Mouse (Mus musculus): ENCODE measurements around the gene Atp6v1e1. TPM values are rescaled to one million over a fixed set of nuclear protein-coding genes. Genes with fewer than 3 reads are reported as not detected.

Gene Atp6v1e1
- polyA plus RNA-seq, 1 experiment from 2014 or later = 164 TPM

DNA sequence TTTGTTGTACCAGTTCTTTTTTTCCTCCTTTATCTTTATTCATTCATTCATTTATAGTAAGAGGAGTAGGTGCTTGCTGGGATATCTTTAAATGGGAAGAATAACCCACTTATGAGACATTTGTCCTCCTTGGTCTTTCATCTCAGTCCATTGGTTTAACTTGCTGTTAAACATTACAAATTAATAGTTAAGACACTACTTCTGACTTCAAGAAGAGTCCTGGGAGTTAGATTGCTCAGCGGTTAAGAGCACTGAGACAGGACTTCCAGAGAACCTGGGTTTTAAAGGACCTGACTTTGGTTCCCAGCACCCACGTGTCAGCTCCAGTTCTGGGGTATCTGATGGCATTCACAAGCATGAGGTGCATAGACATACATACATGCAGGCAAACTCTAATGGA lies 76.2 kb downstream of the Atp6v1e1 start:
- Histone ChIP-seq H3K36me3 (peaks cover 28% of the 10 kb centered on the region), H3K27ac (replicated peaks) (no peak overlapping the region), H3K9ac (replicated peaks) (no peak overlapping the region), H3K9me3 (no peaks in the 10 kb centered on the region), H3K4me1 (no peaks in the 10 kb centered on the region), H3K4me2 (replicated peaks) (no peak overlapping the region), H3K27me3 (no peaks in the 10 kb centered on the region), H3K4me3 (no peak overlapping the region)
- no peak for ATAC-seq (ENCODE audit: low FRiP score, low read depth)
- WGBS = 89% methylated on average over 2 of the region's 2 CpGs

Small RNAs within 50 kb of the gene (microRNA-seq; reads per million reads assigned to microRNA genes)
- not detected for gene Gm25193

Other genes with a start within 250 kb of the Atp6v1e1 start
- gene Cecr2, start 156.4 kb downstream of the Atp6v1e1 start, polyA plus RNA-seq (2016; fragmentation: Nextera tagmentation; extraction: Ambion mirVana) = 13.6 and 16.8 TPM in 2 replicates
- 1.4 and 1.9 TPM in 2 replicates for gene Slc25a18, start 49.2 kb downstream of the Atp6v1e1 start, polyA plus RNA-seq (2016; fragmentation: Nextera tagmentation; extraction: Ambion mirVana)
- 45.7 and 47.3 TPM in 2 replicates for gene Bcl2l13, start 13.4 kb upstream of the Atp6v1e1 start, polyA plus RNA-seq (2016; fragmentation: Nextera tagmentation; extraction: Ambion mirVana)
- 14.6 and 16.2 TPM in 2 replicates for gene Bid, start 94.1 kb upstream of the Atp6v1e1 start, polyA plus RNA-seq (2016; fragmentation: Nextera tagmentation; extraction: Ambion mirVana)

Data from midbrain, embryonic 12.5 days (tissue).